Mouse (Mus musculus) embryonic facial prominence, embryonic 11.5 days (tissue): ENCODE results near the gene Rhbg. TPM values are rescaled to one million over a fixed set of nuclear protein-coding genes. Genes with fewer than 3 reads are reported as not detected.

Source experiments
- ATAC-seq: fragments of 200-750 bp; cut with Nextera tagmentation; replicated peaks from 2 replicates; pipeline ENCODE4 v1.8.0; 2017; ENCODE audit warnings: low read depth; ENCODE audit not compliant: insufficient number of reproducible peaks, low FRiP score, low TSS enrichment
- DNase-seq: peaks from one replicate; pipeline ENCODE4 v3.0.0-alpha.2; 2015; ENCODE audit warnings: low spot score
- H3K27ac ChIP-seq: fragments of 300-500 bp; sonication (generic); replicated peaks from 2 replicates; pipeline ENCODE4 v1.5.1; 2014; ENCODE audit warnings: mild to moderate bottlenecking, low read depth, low read length, control low read depth
- H3K27me3 ChIP-seq: fragments of 300-500 bp; sonication (generic); 2 replicates; pipeline ENCODE4 v1.6.1; 2014; ENCODE audit warnings: mild to moderate bottlenecking, low read length, moderate library complexity, mixed read lengths; ENCODE audit not compliant: control insufficient read depth, insufficient read depth
- H3K36me3 ChIP-seq: fragments of 300-500 bp; sonication (generic); replicated peaks from 2 replicates; pipeline ENCODE4 v1.6.1; 2014; ENCODE audit warnings: low read depth, mild to moderate bottlenecking, low read length, moderate library complexity, mixed read lengths; ENCODE audit not compliant: control insufficient read depth, insufficient read depth
- H3K4me1 ChIP-seq: fragments of 300-500 bp; sonication (generic); 2 replicates; pipeline ENCODE4 v1.6.1; 2014; ENCODE audit warnings: low read length, mixed read lengths; ENCODE audit not compliant: control insufficient read depth, insufficient read depth
- H3K4me2 ChIP-seq: fragments of 300-500 bp; sonication (generic); 2 replicates; pipeline ENCODE4 v1.6.1; 2014; ENCODE audit warnings: low read depth, mild to moderate bottlenecking, control low read depth, low read length, moderate library complexity
- H3K4me3 ChIP-seq: fragments of 300-500 bp; sonication (generic); 2 replicates; pipeline ENCODE4 v1.5.1; 2014; ENCODE audit warnings: low read depth, low read length, control low read depth
- H3K9ac ChIP-seq: fragments of 300-500 bp; sonication (generic); replicated peaks from 2 replicates; pipeline ENCODE4 v1.6.1; 2014; ENCODE audit warnings: mild to moderate bottlenecking, control low read depth, low read length
- H3K9me3 ChIP-seq: fragments of 300-500 bp; sonication (generic); replicated peaks from 2 replicates; pipeline ENCODE4 v1.6.1; 2016; ENCODE audit warnings: mild to moderate bottlenecking, low read length, inconsistent platforms, mixed read lengths; ENCODE audit not compliant: control insufficient read depth
- WGBS: fragments of 180-500 bp; shearing (Covaris S2); extraction: QIAGEN DNeasy Blood & Tissue Kit; methylation state at CpG from one replicate; pipeline ENCODE4 v1.1.7; 2014; 5-methylcytosine and 5-hydroxymethylcytosine counted together
- polyA plus RNA-seq: library from polyadenylated mRNA; unstranded; fragments of >200 nt; fragmentation: Nextera tagmentation; extraction: Ambion mirVana; gene quantifications from 2 replicates; pipeline ENCODE4 v1.2.1, GENCODE M21; 2014

Gene Rhbg
- polyA plus RNA-seq, 1 experiment from 2014 or later: 0.25 TPM

GRCm38 (mm10) chr3:88232301-88232702 is 22.2 kb downstream of the Rhbg start:
- no peak overlapping the region for H3K4me2 ChIP-seq
- ATAC-seq: no peak
- DNase-seq: no peak
- H3K27ac ChIP-seq: no peak overlapping the region
- no peaks in the 10 kb centered on the region for H3K9me3 ChIP-seq
- H3K4me3 ChIP-seq: no peak overlapping the region
- H3K4me1 ChIP-seq: no peaks in the 10 kb centered on the region
- H3K9ac ChIP-seq: no peak overlapping the region
- 55% methylated on average over 7 of the region's 7 CpGs for WGBS
- no peaks in the 10 kb centered on the region for H3K36me3 ChIP-seq
- peaks cover 2% of the 10 kb centered on the region; the same call in 1 of the 2 replicates for H3K27me3 ChIP-seq

- no peaks in the 10 kb centered on the region for H3K4me1 ChIP-seq
- ATAC-seq (peak; percentile 65; the same call in 1 of the 2 replicates), DNase-seq (no peak)
- no peaks in the 10 kb centered on the region for H3K36me3 ChIP-seq
- no peak overlapping the region for H3K9ac ChIP-seq
- H3K27ac ChIP-seq: no peak overlapping the region
- no peak overlapping the region for H3K4me2 ChIP-seq
- no peaks in the 10 kb centered on the region for H3K9me3 ChIP-seq
- no peaks in the 10 kb centered on the region for H3K27me3 ChIP-seq
- WGBS: 22% methylated on average over 1 of the region's 1 CpGs
- no peak overlapping the region for H3K4me3 ChIP-seq
Observed at GRCm38 (mm10) chr3:88231061-88231641, 23.4 kb downstream of the Rhbg start.

GRCm38 (mm10) chr3:88230262-88231047 is 24.1 kb downstream of the Rhbg start:
- WGBS: 45% methylated on average over 17 of the region's 17 CpGs
- DNase-seq (no peak), ATAC-seq (no peak)
- no peak overlapping the region for H3K4me2 ChIP-seq
- H3K4me1 ChIP-seq: no peaks in the 10 kb centered on the region
- H3K27me3 ChIP-seq: no peaks in the 10 kb centered on the region
- no peaks in the 10 kb centered on the region for H3K9me3 ChIP-seq
- no peaks in the 10 kb centered on the region for H3K36me3 ChIP-seq
- no peak overlapping the region for H3K9ac ChIP-seq
- no peak overlapping the region for H3K27ac ChIP-seq
- no peak overlapping the region for H3K4me3 ChIP-seq

GRCm38 (mm10) chr3:88229526-88229925 is 25.0 kb downstream of the Rhbg start:
- H3K4me2 ChIP-seq: no peak overlapping the region
- no peak overlapping the region for H3K27ac ChIP-seq
- no peaks in the 10 kb centered on the region for H3K9me3 ChIP-seq
- no peak overlapping the region for H3K4me3 ChIP-seq
- no peaks in the 10 kb centered on the region for H3K27me3 ChIP-seq
- H3K4me1 ChIP-seq: no peaks in the 10 kb centered on the region
- 75% methylated on average over 6 of the region's 6 CpGs for WGBS
- DNase-seq (no peak), ATAC-seq (no peak)
- H3K36me3 ChIP-seq: no peaks in the 10 kb centered on the region
- no peak overlapping the region for H3K9ac ChIP-seq

GRCm38 (mm10) chr3:88228906-88229305 is 25.6 kb downstream of the Rhbg start:
- no peak overlapping the region for H3K4me3 ChIP-seq
- DNase-seq (no peak), ATAC-seq (no peak)
- H3K4me1 ChIP-seq: no peaks in the 10 kb centered on the region
- no peak overlapping the region for H3K9ac ChIP-seq
- WGBS: 37% methylated on average over 4 of the region's 4 CpGs
- H3K4me2 ChIP-seq: no peak overlapping the region
- H3K36me3 ChIP-seq: no peaks in the 10 kb centered on the region
- H3K27me3 ChIP-seq: no peaks in the 10 kb centered on the region
- no peak overlapping the region for H3K27ac ChIP-seq
- no peaks in the 10 kb centered on the region for H3K9me3 ChIP-seq

GRCm38 (mm10) chr3:88227976-88228375 is 26.5 kb downstream of the Rhbg start:
- H3K36me3 ChIP-seq: no peaks in the 10 kb centered on the region
- H3K9me3 ChIP-seq: no peaks in the 10 kb centered on the region
- H3K9ac ChIP-seq: no peak overlapping the region
- no peaks in the 10 kb centered on the region for H3K27me3 ChIP-seq
- no peaks in the 10 kb centered on the region for H3K4me1 ChIP-seq
- ATAC-seq (no peak), DNase-seq (no peak)
- H3K4me2 ChIP-seq: no peak overlapping the region
- WGBS: 56% methylated on average over 6 of the region's 6 CpGs
- H3K27ac ChIP-seq: no peak overlapping the region
- no peak overlapping the region for H3K4me3 ChIP-seq

GRCm38 (mm10) chr3:88227260-88227659 is 27.2 kb downstream of the Rhbg start:
- Histone ChIP-seq H3K9me3 (no peaks in the 10 kb centered on the region), H3K9ac (no peak overlapping the region), H3K4me1 (no peaks in the 10 kb centered on the region), H3K4me2 (no peak overlapping the region), H3K4me3 (no peak overlapping the region), H3K36me3 (no peaks in the 10 kb centered on the region), H3K27ac (no peak overlapping the region), H3K27me3 (no peaks in the 10 kb centered on the region)
- DNase-seq (no peak), ATAC-seq (no peak)
- WGBS: 48% methylated on average over 4 of the region's 4 CpGs

- DNase-seq: no peak
- no peak overlapping the region for H3K9ac ChIP-seq
- H3K4me1 ChIP-seq: no peaks in the 10 kb centered on the region
- ATAC-seq: no peak
- no peak overlapping the region for H3K27ac ChIP-seq
- no peaks in the 10 kb centered on the region for H3K9me3 ChIP-seq
- H3K36me3 ChIP-seq: no peaks in the 10 kb centered on the region
- H3K27me3 ChIP-seq: no peaks in the 10 kb centered on the region; the same call in 1 of the 2 replicates
- no peak overlapping the region for H3K4me3 ChIP-seq
- WGBS: 89% methylated on average over 10 of the region's 10 CpGs
- H3K4me2 ChIP-seq: no peak overlapping the region
Observed at GRCm38 (mm10) chr3:88226101-88226845, 28.2 kb downstream of the Rhbg start.
